Mouse (Mus musculus) bone marrow macrophage, adult 2 months (primary cell): Measurements from ENCODE around the gene Fsd2.

ENCODE experiments used
- CTCF ChIP-seq: IDR thresholded peaks from 2 replicates; pipeline ENCODE4 v1.5.1; 2012; ENCODE audit warnings: low read depth, mild to moderate bottlenecking, low read length, moderate library complexity
- POLR2A ChIP-seq: IDR thresholded peaks from 2 replicates; pipeline ENCODE4 v1.6.1; 2012; ENCODE audit warnings: mild to moderate bottlenecking, low read depth, low read length, borderline replicate concordance

DNA sequence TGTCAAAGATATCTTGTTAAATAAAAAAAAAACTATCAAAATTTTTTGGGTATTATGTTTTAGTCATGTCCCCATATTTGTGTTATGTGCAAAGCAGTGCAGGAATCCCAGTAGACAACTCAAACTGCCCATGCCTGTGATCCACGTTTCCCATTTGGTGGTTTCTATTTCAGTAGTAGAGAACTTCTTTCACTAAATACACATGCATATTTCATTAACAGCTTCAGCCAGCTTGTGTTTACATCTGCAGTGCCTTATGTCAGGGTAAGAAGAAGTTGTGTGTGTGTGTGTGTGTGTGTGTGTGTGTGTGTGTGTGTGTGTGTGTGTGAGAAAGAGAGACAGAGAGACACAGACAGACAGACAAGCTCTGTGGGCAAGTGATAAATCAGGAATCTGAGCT is 35.3 kb downstream of the Fsd2 start:
- TF ChIP-seq POLR2A (no peak), CTCF (no peak)
